Mouse (Mus musculus): ENCODE measurements around the gene Prodh2.

DNA sequence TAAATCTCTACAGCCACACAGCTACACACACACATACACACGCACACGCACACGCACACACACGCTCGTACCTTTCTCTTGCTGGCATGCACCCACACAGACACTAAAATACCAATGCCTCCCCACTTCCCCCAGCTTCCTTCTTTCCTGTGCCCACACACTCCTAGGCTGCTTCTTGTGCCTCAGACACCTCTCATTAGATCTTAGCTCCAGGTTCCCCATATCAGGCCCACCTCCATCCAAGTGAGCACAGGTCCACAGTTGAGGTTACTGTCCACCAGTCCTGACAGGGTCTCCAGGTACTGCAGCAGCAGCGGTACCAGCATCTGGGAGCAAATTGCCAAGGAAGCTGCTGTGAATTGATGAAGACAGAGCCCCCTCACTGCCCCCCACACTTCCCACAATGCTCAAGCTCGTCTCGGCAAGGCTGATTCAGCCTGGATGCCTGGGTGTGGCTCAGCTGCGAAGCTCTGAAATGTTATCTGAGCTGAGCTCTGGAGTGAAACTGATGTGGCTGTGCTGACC lies 37.9 kb downstream of the Prodh2 start:
- TF ChIP-seq POLR2A (IDR thresholded peaks at IDR 0.05; ENCODE audit: borderline replicate concordance, insufficient read depth, low read length) (no peak), CTCF (IDR thresholded peaks at IDR 0.05; ENCODE audit: borderline replicate concordance, insufficient read depth, low read depth, low read length) (no peak)

All from cerebellum, adult 2 months (tissue).